Mouse (Mus musculus): ENCODE data around the gene Ddx17.

The Ddx17 gene

DNA sequence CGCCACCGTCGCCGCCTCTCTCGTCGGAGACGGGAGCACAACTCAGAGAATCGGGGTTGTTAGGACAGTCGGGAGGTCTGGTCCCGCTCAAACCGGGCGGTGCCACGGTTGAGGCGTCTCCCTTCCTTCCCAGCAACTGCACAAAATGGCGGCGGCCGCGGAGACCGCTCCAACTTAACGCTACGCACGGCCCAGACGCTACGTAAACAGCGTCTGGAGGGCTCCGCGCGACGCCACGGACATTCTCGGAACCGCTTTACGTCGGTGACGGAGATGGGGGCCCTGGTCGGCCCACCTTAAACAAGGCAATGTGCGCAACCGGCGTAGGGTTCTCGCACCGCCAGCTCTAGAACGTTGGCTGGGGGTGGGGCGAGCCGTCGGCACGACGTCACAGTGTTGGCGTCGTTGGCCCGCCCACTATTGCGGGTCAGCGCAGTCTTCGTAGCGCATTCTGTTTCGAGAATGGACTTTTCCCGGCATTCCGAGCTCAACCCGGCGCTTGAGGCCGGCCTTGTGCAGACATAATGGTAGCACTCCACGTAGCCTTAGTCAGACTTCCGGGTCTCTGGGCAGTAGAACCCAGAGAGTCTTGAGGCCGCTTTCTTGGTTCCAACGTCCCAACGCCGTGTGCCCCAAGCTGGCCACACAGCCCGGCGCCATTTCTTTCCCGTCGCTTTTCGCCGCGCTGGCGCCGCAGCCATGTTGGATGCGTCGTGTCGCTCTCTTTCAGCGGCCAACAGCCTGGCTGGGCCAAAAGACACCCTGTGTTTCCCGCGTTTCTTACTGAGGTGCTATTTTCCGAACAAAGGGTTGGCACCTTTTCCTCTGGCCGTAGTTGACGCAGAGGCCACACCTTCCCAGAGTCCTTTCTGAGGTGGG is at the start of gene Ddx17:
Ddx17 (minus strand) TSS at position 332 of the 879 bp plus-strand sequence.
- DNase-seq (ENCODE audit: low spot score) = peak; percentile 96

- no peak for DNase-seq (ENCODE audit: low spot score)
These were observed 35.0 kb upstream of the Ddx17 start for GRCm38 (mm10) chr15:79581581-79581980.

GRCm38 (mm10) chr15:79577671-79578426 is 31.3 kb upstream of the Ddx17 start:
- DNase-seq (ENCODE audit: low spot score) = no peak

DNA sequence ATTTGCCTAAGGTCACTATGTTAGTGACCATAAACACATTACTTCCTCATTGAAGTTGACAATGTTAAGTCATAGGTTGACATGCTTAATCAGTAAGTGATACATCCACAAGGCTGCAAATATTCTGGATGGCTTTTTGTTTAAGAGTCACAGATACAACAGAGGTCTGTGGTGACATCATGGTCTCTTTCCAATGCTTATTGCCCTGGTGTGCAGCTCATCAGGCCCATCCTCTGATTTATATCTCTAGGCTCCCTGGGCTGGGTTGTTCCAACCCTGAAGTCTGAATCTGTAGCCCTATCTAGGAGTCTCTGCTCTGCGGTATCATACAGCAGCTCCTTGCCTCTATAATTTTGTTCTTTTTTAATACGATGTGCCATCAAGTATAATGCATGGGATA is 30.4 kb upstream of the Ddx17 start:
- DNase-seq (ENCODE audit: low spot score) = no peak

GRCm38 (mm10) chr15:79575543-79576222 is 29.1 kb upstream of the Ddx17 start:
- DNase-seq (ENCODE audit: low spot score) = no peak

DNA sequence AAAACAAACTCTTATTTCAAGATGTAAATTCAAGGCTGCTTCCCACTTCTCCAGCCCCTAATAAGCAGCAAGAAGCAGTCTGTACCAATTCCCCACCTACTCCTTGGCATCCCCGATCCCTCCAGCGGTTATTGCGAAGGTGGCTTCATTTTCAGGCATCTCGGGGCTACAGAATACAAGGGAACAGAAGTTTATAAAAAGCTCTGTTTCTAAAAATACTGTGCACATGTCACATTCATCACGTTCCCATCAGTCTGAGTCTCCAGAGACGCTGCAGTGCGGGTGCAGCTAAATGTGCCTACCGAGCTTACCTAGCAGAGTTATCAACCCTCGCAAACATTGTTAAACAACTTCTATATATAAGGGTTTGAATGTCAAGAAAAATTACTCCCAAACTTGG is 15.9 kb upstream of the Ddx17 start:
- no peak for DNase-seq (ENCODE audit: low spot score)

GRCm38 (mm10) chr15:79559649-79560048 is 13.1 kb upstream of the Ddx17 start:
- no peak for DNase-seq (ENCODE audit: low spot score)

DNA sequence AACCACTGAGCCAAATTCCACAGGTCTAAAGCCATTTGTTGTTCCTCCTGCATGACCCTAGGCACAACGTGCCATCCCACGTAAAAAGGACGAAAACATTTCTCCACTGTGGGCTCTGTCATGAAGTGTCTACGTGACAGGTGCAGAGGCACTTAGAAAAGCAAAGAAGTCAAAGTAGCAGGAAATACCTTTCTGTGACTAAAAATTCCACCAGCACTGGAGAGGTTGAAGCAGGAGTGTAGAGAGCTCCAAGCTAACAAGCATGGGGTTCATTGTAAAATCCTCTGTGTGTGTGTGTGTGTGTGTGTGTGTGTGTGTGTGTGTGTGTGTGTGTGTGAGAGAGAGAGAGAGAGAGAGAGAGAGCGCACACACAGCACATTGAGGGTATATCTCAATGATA is 6.0 kb upstream of the Ddx17 start:
- no peak for DNase-seq (ENCODE audit: low spot score)

GRCm38 (mm10) chr15:79548226-79548625 is 1.7 kb upstream of the Ddx17 start:
- no peak for DNase-seq (ENCODE audit: low spot score)

- DNase-seq (ENCODE audit: low spot score) = no peak
These were observed 814 bp upstream of the Ddx17 start for GRCm38 (mm10) chr15:79547289-79547820.

DNA sequence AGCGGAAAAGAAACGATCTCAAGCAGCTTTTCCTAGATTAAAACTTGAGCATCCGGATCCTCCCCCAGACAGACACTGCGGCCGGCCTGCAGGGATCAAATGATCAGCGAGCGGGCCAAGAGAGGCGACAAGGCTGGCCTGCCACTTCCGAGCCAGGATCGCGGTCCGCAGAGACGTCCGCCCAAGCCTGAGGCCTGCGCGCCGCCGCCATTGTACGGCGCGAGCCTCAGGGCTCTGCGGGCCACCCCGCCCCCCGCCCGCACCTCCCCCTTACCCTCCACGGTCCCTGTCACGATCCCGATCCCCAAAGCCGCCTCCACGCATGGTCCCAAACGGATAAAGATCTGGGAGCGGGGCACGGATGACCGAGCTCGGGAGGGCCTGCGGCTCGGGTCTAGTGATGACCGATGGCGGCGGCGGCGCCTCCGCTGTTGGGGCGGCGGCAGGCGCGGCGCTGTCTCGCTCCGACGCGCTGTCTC is 581 bp downstream of the Ddx17 start:
- DNase-seq (ENCODE audit: low spot score) = peak; percentile 49

DNA sequence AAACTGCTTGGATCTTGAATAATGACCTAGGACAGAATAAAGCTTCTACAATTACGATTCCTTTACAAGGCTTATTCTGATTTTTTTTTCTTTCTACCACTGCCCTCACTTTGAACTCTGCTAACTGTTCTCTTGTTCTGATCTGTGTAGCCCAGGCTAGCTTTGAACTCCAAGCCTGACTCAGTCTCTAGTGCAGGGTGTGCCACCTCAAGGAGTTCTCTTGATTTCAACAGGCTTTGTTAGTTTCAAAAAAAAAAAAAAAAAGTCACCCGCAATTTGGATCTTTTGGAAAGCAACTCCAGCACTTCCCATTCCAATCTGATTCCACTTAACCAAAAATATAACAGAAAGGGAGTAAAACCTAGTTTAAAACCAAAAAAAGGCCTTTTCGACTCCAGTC is 1.0 kb downstream of the Ddx17 start:
- no peak for DNase-seq (ENCODE audit: low spot score)

GRCm38 (mm10) chr15:79543968-79544367 is 2.6 kb downstream of the Ddx17 start:
- no peak for DNase-seq (ENCODE audit: low spot score)

DNA sequence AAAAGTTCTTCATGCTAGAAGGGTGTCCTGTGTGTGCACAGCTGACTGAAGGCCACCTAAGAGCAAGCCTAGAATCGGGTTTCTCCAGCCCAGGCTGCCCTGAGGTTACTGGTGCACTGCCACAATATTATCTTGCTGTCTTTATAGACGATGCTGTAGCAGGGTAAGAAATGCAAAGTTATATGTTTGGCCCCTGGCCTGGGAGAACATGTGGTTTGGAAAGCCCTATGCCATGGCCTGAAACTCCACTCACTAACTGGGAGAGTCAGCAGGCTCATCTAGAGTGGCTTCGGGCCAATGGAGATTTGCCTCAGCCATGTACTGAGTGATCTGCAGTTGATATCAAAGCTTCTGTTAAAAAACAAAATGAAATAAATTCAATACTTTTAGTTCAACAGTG is 12.7 kb downstream of the Ddx17 start:
- no peak for DNase-seq (ENCODE audit: low spot score)

DNA sequence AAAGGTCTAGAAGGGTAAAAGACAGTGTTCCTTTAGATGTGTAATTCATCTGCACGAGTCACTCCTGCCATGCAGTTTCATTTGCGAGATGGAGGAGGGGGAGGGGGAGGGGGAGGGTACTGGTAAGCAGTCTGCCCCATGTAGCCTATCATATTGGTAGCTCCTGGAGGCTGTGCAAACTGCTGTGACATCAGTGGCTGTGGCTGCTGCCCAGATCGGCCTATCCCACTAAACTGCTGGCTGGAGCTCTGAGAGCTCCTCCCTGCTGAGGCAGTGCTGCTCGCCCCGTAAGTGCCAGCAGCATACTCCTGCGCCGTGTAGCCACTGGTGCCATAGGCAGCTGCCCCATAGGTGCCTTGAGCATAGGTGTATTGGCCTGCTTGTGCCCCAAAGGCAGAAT is 16.6 kb downstream of the Ddx17 start:
- DNase-seq (ENCODE audit: low spot score) = no peak

DNA sequence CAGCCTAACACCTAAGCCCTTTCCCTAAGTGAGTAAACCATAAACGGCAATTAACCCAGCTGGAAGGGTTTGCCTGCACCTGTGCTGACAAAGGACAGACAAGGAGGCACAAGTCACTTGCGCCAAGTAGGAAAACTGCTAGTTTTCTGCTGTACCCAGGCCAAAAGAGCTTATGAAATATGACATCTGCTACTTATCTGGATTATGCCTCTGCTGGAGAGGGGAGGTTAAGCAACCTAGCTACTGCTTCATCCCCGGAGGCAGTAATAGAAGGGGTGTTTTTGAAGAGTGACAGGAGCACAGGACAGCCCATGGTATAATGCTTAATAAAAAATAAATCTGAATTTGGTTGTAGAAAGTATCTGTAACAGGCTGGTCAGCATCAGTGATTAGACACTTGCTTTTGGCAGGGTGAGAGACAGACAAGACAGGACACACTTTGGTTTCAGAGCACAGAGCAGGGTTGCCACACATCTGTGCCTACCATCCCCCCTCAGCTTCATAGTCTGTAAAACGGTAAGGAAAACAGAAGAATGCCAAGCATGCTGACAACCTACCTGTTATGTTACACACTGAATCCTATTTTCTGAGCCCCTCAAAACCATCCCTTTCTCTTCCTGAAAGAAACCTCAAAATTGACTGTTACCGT is 18.4 kb downstream of the Ddx17 start:
- DNase-seq (ENCODE audit: low spot score) = no peak

- no peak for DNase-seq (ENCODE audit: low spot score)
These were observed 19.3 kb downstream of the Ddx17 start for GRCm38 (mm10) chr15:79527192-79527591.

- DNase-seq (ENCODE audit: low spot score) = no peak
These were observed 20.4 kb downstream of the Ddx17 start for GRCm38 (mm10) chr15:79525979-79526768.

GRCm38 (mm10) chr15:79525564-79525963 is 21.0 kb downstream of the Ddx17 start:
- no peak for DNase-seq (ENCODE audit: low spot score)

GRCm38 (mm10) chr15:79519400-79520220 is 26.9 kb downstream of the Ddx17 start:
- peak; percentile 34 for DNase-seq (ENCODE audit: low spot score)
